Mouse (Mus musculus): ENCODE measurements around the gene Mrps34.
A peak's percentile ranks its signal among the peaks of the same experiment; 100 is the strongest.

Mrps34 gene

GRCm38 (mm10) chr17:24894995-24895547 lies at the start of gene Mrps34, which contains the start of gene Eme2:
Mrps34 (plus strand) TSS chr17:24895116.
Eme2 (minus strand) TSS chr17:24895087.
- DNase-seq: peak; percentile 82

- DNase-seq: no peak
These were observed 47.5 kb upstream of the Mrps34 start for GRCm38 (mm10) chr17:24847386-24847785.

- no peak for DNase-seq
These were observed 46.3 kb upstream of the Mrps34 start for GRCm38 (mm10) chr17:24848600-24849031.

GRCm38 (mm10) chr17:24849733-24850064 lies 45.2 kb upstream of the Mrps34 start:
- DNase-seq: no peak

- peak; percentile 98 for DNase-seq
These were observed 44.7 kb upstream of the Mrps34 start, which contains the start of gene Fahd1 for GRCm38 (mm10) chr17:24850065-24850772. Fahd1 (minus strand) TSS chr17:24850364.

GRCm38 (mm10) chr17:24850773-24851127 lies 44.2 kb upstream of the Mrps34 start:
- no peak for DNase-seq

GRCm38 (mm10) chr17:24851381-24852125 lies 43.4 kb upstream of the Mrps34 start:
- no peak for DNase-seq

GRCm38 (mm10) chr17:24855838-24856464 lies 39.0 kb upstream of the Mrps34 start:
- DNase-seq: no peak

GRCm38 (mm10) chr17:24856589-24856988 lies 38.3 kb upstream of the Mrps34 start:
- DNase-seq: no peak

GRCm38 (mm10) chr17:24857831-24858470 lies 37.0 kb upstream of the Mrps34 start:
- DNase-seq: no peak

- DNase-seq: no peak
These were observed 35.9 kb upstream of the Mrps34 start for GRCm38 (mm10) chr17:24858967-24859366.

- DNase-seq: no peak
These were observed 34.8 kb upstream of the Mrps34 start for GRCm38 (mm10) chr17:24860076-24860475.

GRCm38 (mm10) chr17:24861785-24862184 lies 33.1 kb upstream of the Mrps34 start:
- DNase-seq: no peak

- DNase-seq: peak; percentile 90
These were observed 29.1 kb upstream of the Mrps34 start, which contains the start of gene Igfals for GRCm38 (mm10) chr17:24865776-24866175. Igfals (plus strand) TSS chr17:24865997.

- no peak for DNase-seq
These were observed 27.0 kb upstream of the Mrps34 start for GRCm38 (mm10) chr17:24867914-24868313.

- no peak for DNase-seq
These were observed 21.1 kb upstream of the Mrps34 start for GRCm38 (mm10) chr17:24873695-24874404.

GRCm38 (mm10) chr17:24874405-24874745 lies 20.5 kb upstream of the Mrps34 start:
- no peak for DNase-seq

- no peak for DNase-seq
These were observed 19.9 kb upstream of the Mrps34 start for GRCm38 (mm10) chr17:24874989-24875388.

- DNase-seq: no peak
These were observed 17.4 kb upstream of the Mrps34 start for GRCm38 (mm10) chr17:24877336-24878116.

GRCm38 (mm10) chr17:24878117-24878397 lies 16.9 kb upstream of the Mrps34 start:
- DNase-seq: peak; percentile 18

GRCm38 (mm10) chr17:24878531-24878930 lies 16.4 kb upstream of the Mrps34 start:
- DNase-seq: no peak
